Mouse (Mus musculus): Measurements from ENCODE around the gene Hbq1b.

Gene Hbq1b

GRCm38 (mm10) chr11:32286695-32287492, at the start of gene Hbq1b:
Hbq1b (plus strand) TSS chr11:32286965.
- peak; percentile 88 for DNase-seq

DNA sequence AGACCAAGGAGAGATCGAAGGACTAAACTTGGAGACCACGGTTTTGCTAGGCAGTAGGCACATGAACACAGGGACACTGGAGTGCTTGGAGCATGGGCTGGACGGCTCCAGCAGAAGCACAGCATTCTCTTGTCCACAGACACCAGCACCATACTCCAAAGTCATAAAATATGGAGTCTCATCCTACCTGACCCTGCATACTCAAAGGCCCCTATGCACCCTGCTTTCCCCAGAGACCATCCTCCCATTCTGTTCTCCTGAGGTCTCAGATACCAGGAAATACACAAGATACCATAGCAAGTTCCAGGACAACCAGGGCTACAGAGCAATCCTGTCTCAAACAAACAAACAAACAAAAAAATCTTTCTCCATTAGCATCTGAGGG, 49.4 kb upstream of the Hbq1b start:
- DNase-seq: no peak

GRCm38 (mm10) chr11:32238093-32238860, 48.5 kb upstream of the Hbq1b start:
- DNase-seq: peak; percentile 84

- DNase-seq: no peak
Measured at GRCm38 (mm10) chr11:32241391-32241790, 45.4 kb upstream of the Hbq1b start.

- no peak for DNase-seq
Measured at GRCm38 (mm10) chr11:32242209-32242608, 44.6 kb upstream of the Hbq1b start.

- no peak for DNase-seq
Measured at GRCm38 (mm10) chr11:32243205-32243955, 43.4 kb upstream of the Hbq1b start.

GRCm38 (mm10) chr11:32244064-32244463, 42.7 kb upstream of the Hbq1b start:
- DNase-seq: no peak

DNA sequence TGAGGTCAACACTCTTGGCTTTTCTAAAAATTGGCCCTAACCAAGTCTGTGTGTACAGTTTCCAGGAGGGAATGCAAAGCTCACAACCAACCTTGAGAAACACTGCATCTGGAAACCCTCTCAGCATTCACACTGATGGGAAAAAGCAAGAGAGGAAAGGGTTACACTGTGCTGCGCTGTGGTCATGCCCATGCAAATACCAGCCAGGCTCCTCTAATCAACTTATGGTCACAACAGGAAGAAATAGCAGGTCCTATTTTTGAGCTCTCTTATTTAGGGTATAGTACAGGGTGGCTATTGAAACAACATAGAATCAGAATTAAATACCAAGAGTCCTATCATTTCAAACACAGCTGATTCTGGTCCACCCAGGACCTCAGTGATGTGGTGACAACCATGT, 42.1 kb upstream of the Hbq1b start:
- DNase-seq: no peak

DNA sequence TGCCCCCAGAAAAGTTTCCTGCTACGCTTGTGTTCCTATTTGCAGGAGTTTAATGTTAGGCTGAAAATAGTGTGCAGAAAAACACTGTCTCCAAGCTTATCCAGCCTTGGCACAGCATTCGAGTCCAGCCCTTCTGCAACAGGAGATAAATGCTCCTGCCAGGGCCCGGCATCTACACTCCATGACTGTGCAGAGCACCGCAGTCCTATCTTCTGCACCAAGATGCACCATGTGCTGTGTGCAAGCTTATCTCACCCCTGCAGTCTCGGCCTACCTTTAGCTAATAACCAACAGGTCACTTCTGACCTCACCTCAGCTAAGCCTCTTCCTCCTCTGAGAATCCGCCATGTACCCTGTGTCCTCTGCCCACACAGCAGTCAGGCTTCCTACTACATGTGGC, 41.2 kb upstream of the Hbq1b start:
- no peak for DNase-seq

GRCm38 (mm10) chr11:32247068-32247467, 39.7 kb upstream of the Hbq1b start:
- no peak for DNase-seq

DNA sequence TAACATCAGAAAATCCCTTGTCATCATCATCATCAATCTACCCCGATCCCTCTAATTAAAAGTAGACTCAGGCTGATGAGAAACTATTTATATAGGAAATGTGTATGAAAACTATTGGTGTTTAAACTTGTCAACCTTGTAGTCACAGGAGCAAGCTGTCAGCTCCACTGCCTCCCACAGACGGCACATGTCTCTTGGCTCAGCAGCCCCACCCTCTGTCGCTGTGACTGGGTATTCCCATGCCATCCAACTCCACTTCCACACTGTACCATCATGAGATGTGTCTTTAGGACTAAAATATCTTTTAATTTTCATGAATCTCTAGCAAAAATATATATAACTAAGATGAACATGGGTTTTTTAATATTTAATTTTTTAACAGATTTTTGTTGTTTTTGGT, 38.4 kb upstream of the Hbq1b start:
- no peak for DNase-seq

DNA sequence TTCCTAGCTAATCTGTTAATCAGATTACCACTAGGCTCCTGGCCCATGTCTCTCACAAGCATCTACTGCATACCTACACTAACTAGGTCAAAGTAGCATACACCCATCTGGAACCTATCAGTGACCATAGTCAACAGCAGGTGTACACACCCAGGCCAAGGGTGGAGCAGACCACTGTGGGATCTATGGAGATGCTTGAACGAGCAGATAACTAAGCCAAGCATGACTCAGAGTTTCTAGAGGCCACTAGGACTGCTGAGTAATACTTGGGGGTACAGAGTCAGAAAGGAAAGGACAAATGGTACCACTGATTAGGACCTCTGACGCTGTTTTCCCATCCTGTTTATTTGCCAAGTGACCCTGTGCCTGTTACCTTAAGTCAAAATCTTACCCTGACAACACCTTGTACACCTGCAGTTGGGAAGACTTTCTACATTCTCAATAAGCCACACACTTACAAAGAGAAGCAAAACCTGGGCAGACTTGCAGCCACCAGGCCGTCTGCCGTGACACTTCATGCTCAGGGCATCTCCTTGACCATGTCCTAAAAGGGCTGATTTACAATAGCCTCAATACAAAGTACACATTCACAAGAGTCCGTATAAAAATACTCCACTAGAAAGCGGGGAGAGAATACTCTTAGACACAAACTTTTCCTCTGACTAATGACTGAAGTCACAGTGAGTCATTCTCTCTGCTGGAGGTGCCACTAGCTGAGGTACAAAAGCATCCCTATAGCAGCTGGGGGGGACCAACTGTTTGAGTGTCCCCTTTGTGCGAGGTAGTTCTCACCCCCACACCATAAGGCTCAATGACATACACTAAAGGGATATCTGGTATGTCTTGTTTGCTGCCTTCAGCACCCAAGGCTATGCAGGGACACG, 35.6 kb upstream of the Hbq1b start:
- DNase-seq: no peak

- no peak for DNase-seq
Measured at GRCm38 (mm10) chr11:32253121-32253520, 33.6 kb upstream of the Hbq1b start.

DNA sequence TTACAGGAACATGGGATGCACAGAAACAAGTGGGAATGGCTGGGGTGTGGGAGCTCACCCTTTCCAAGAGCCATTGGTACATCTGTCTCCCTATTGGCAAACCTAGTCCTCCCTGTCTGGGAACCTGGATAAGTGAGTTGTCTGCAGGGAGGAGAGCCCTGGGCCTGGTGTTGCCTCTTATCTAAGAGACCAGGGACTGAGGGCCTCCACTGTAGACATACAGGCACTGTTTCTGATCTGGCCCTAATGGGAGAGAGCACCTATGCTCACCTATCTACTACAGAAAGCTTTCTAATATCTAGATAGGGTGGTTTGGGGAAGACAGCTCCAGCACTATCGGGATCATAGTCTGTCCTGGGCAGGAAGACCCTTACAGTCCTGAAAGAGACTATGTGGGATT, 30.6 kb upstream of the Hbq1b start:
- no peak for DNase-seq

DNA sequence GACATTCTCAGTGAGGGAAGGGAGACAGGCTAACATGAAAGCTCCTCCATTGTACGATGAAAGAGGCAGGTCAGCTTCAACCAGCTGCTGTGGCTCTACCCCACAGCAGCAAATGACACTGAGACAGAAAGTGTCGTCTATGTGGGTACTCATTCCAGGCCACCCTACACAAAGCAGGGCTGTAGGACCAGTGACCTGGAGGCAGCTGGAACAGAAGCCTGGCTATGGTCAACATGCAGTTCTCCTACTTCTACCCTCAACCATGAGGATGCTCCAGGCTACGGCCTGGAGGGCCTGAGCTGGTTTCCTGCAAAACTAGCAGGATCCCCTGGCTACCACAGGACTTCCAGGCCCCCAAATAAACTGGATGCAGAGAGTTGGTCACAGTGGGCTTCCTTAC, 30.2 kb upstream of the Hbq1b start:
- DNase-seq: no peak

GRCm38 (mm10) chr11:32262674-32263415, 23.9 kb upstream of the Hbq1b start:
- DNase-seq: no peak

GRCm38 (mm10) chr11:32265117-32265738, 21.5 kb upstream of the Hbq1b start:
- no peak for DNase-seq

- no peak for DNase-seq
Measured at GRCm38 (mm10) chr11:32266194-32266593, 20.6 kb upstream of the Hbq1b start.

DNA sequence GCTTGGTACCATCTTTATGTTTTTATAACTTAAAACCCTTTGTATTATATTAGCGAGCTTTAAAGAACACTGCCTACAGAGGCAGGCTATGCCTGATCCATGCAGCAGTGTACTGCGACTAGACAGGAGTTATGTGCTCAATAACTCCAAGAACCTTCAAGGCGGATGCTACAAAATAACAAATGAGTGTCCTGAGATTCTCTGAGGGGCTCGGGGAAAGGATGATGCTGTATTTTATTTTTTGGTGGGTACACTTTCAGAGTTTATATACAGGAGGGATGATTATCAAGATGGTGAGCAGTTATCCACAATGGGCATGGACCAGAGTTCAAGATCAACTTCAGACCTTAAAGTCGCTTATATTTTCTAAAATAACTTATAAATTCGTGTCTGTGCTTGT, 20.0 kb upstream of the Hbq1b start:
- no peak for DNase-seq

DNA sequence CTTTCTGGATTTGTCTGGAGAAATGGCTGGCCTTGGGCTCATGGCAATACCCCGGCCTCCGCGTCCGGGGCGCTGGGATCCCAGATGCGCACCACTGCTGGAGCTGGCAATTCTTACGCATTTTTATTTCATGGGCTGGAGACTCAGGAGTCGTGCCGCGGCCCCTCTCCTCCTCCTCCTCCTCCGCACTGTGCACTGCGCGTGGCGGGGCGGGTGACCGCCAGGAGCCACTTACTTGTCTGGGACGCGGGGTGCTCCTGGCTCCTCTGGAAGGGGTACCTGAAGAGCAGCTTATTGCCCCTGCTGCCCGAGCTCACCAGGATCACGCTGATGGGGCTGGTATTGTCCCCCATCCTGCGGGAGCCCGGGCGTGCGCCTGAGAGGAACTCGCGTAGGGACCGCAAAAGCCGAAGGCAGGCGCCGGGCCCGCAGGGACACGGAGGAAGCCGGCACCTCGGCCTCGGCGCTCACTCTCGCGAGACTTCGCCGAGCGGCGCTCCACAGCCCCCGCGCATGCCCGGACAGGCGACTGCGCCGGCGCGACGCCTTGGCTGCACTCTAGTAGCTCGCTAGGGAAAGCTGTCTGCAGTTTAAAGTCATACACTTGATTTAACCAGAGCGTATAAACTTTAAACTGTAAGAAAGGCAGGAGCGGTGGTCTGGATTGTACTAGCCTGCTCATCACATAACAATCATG, 19.4 kb upstream of the Hbq1b start, which contains the start of gene Nprl3:
Nprl3 (minus strand) TSS at position 520 of the 697 bp plus-strand sequence.
- peak; percentile 96 for DNase-seq

GRCm38 (mm10) chr11:32267964-32268363, 18.8 kb upstream of the Hbq1b start:
- DNase-seq: no peak

Measured in lung, postnatal 36 days (tissue).